Mouse (Mus musculus): ENCODE measurements around the gene Yars2.

- no peak for TF ChIP-seq CTCF (IDR thresholded peaks at IDR 0.05; ENCODE audit: control insufficient read depth, insufficient read depth, insufficient replicate concordance, low read depth, low read length)
- TF ChIP-seq POLR2A (IDR thresholded peaks at IDR 0.05; ENCODE audit: control insufficient read depth, low read depth, low read length): no peak
These were observed 1.1 kb downstream of the Yars2 start for GRCm38 (mm10) chr16:16303888-16304287.

All from testis, adult 2 months (tissue).